Mouse (Mus musculus) small intestine, adult 2 months (tissue): Measurements from ENCODE around the gene Rimbp3. TPM values are rescaled to one million over a fixed set of nuclear protein-coding genes. Genes with fewer than 3 reads are reported as not detected.

Source experiments
- H3K27ac ChIP-seq: fragments of 200-500 bp; 2 replicates; pipeline ENCODE4 v1.5.1; 2012; ENCODE audit warnings: low read depth, low read length, control low read depth, inconsistent platforms; ENCODE audit not compliant: insufficient read depth
- H3K27me3 ChIP-seq: fragments of 200-500 bp; 2 replicates; pipeline ENCODE4 v1.6.1; 2012; ENCODE audit warnings: mild to moderate bottlenecking, moderate library complexity, low read length, inconsistent platforms; ENCODE audit not compliant: control insufficient read depth, insufficient read depth
- H3K36me3 ChIP-seq: fragments of 200-500 bp; 2 replicates; pipeline ENCODE4 v1.6.1; 2012; ENCODE audit warnings: mild to moderate bottlenecking, low read length, control low read depth, inconsistent platforms; ENCODE audit not compliant: control insufficient read depth, insufficient read depth
- H3K4me1 ChIP-seq: fragments of 200-500 bp; 2 replicates; pipeline ENCODE4 v1.6.1; 2012; ENCODE audit warnings: low read length, inconsistent platforms, mixed read lengths; ENCODE audit not compliant: control insufficient read depth, insufficient read depth, insufficient read length
- H3K4me3 ChIP-seq: fragments of 200-500 bp; 2 replicates; pipeline ENCODE4 v1.5.1; 2012; ENCODE audit warnings: low read depth, mild to moderate bottlenecking, control low read depth, inconsistent platforms, low read length, moderate library complexity
- CTCF ChIP-seq: fragments of 200-500 bp; IDR thresholded peaks from 2 replicates; pipeline ENCODE4 v1.5.1; 2012; ENCODE audit warnings: low read depth, mild to moderate bottlenecking, control low read depth, inconsistent platforms, low read length, moderate library complexity, mixed read lengths; ENCODE audit not compliant: insufficient replicate concordance, insufficient read length; ENCODE audit errors: extremely low read depth
- POLR2A ChIP-seq: fragments of 200-500 bp; IDR thresholded peaks from 2 replicates; pipeline ENCODE4 v1.6.1; 2012; ENCODE audit warnings: low read depth, mild to moderate bottlenecking, control low read depth, inconsistent platforms, low read length, moderate library complexity
- WGBS: fragments of 180-500 bp; shearing (Covaris S2); methylation state at CpG from one replicate; pipeline ENCODE4 v1.1.7; 2018; 5-methylcytosine and 5-hydroxymethylcytosine counted together
- polyA plus RNA-seq: library from polyadenylated mRNA; depleted of rRNA; stranded (reverse); fragments of >200 nt; gene quantifications from 2 replicates; pipeline ENCODE4 v1.2.3, GENCODE M21; 2012

The Rimbp3 gene
- polyA plus RNA-seq, 1 experiment, result 0.04 TPM

DNA sequence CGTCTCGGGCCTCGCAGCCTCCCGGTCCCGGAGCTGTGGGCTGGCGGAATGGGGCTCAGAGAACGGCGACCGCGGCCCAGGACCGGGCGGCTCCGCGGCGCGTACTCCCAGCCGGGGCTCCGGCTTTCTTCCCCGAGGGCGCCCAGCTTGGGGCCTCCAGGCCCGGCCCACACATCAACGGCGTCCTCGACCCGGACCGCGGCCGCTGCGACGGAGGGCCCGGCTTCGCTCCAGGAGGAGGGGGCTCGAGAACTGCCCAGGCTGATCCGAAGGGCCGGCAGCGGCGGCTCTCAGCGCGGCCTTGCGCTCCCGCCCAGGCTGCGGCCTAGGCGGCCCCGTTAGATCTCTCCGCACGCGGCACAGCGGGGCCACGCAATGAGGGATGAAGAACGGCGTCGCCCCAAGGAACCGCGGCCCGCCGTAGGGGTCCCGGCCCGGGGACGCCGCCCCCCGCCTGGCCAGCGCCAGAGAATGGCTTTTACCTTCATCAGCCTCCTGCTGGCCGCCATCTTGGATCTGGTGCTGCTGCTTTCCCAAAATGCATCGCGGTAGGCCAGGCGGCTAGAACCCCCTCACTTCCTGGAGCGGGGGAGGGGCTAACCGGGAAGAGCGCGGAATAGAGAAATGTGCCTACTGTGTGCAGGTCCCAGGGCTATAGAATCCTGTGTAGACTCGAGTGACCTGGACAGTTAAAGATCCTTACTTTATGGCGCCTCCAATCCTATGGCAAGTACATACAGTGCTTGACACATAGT is 7.3 kb upstream of the Rimbp3 start:
- 1% methylated on average over 72 of the region's 72 CpGs for WGBS
- peaks cover 2% of the 10 kb centered on the region; the same call in 1 of the 2 replicates for H3K36me3 ChIP-seq
- H3K27ac ChIP-seq, result peak overlapping the region; percentile 63
- peaks cover 2% of the 10 kb centered on the region for H3K4me1 ChIP-seq
- no peaks in the 10 kb centered on the region for H3K27me3 ChIP-seq
- H3K4me3 ChIP-seq, result peak overlapping the region; percentile 95
- TF ChIP-seq POLR2A, result peak; percentile 80
- no peak for TF ChIP-seq CTCF

DNA sequence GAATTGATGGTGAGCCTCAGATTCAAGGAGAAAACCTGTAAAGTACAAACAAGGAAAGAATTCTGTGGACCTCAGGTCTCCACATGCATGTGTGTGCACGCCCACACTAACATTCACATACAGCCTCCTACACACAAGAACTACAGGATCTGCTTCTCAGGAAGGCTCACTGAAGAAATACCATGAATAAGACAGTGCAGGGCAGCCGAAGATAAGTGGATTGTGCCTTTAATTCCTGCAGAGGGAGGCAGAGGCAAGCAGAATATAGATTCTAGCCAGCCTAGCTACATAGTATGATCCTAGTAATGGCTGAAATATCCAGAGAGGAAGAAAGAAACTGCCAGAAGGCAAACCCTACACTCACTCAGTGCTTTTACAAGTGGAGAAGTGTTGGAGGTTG is 6.4 kb upstream of the Rimbp3 start:
- H3K4me1 ChIP-seq, result peaks cover 2% of the 10 kb centered on the region
- no peaks in the 10 kb centered on the region for H3K27me3 ChIP-seq
- no peak overlapping the region for H3K27ac ChIP-seq
- H3K36me3 ChIP-seq, result peaks cover 2% of the 10 kb centered on the region; the same call in 1 of the 2 replicates
- no peak overlapping the region for H3K4me3 ChIP-seq
- TF ChIP-seq POLR2A (no peak), CTCF (no peak)
- 53% methylated on average over 2 of the region's 2 CpGs for WGBS

DNA sequence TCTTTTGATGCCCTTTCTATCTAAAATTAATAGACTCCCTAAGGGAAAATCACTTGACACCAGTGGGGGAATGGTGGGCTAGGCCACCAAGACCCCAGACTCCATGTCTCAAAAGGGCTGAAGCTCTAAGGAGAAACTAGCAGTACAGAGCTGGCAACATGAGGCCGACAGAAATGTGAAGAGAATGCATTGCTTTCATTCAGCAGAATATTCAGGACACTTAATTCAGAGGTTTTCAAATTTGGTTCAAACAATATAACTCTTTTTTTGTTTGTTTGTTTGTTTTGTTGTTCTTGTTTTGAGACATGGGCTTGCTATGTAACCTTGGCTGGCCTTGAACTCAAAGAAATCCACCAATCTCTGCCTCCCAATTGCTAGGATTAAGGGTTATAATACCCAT is 5.9 kb upstream of the Rimbp3 start, which contains the start of gene Ube2l3:
Gene Ube2l3, minus strand, starts transcription at position 101 of the 400 bp plus-strand sequence.
- TF ChIP-seq POLR2A (no peak), CTCF (no peak)

DNA sequence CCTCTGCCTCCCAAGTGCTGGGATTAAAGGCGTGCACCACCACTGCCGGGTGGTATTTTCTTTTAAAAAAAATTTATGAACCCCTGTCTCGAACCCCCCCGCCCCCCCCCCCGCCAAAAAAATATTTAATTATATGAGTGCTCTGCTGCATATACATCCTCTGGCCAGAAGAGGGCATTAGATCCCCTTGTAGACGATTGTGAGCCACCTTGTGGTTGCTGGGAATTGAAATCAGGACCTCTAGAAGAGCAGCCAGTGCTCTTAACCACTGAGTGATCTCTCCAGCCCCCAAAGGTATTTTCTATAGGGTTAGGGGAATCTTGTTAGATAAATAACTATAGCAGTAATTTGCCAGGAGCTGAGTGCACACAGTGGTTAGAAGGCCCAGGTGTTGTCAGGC is 3.4 kb upstream of the Rimbp3 start:
- no peaks in the 10 kb centered on the region for H3K36me3 ChIP-seq
- TF ChIP-seq CTCF, result peak; percentile 51; the same call in 1 of the 2 replicates
- TF ChIP-seq POLR2A, result no peak
- WGBS, result 2% methylated on average over 6 of the region's 6 CpGs
- peaks cover 4% of the 10 kb centered on the region; the same call in 1 of the 2 replicates for H3K4me1 ChIP-seq
- no peak overlapping the region for H3K27ac ChIP-seq
- H3K4me3 ChIP-seq, result no peak overlapping the region
- no peaks in the 10 kb centered on the region; the same call in 1 of the 2 replicates for H3K27me3 ChIP-seq

More for the DNA sequence above, 5.9 kb upstream of the Rimbp3 start, which contains the start of gene Ube2l3:
- peaks cover 2% of the 10 kb centered on the region; the same call in 1 of the 2 replicates for H3K36me3 ChIP-seq
- peaks cover 2% of the 10 kb centered on the region for H3K4me1 ChIP-seq
- no peaks in the 10 kb centered on the region for H3K27me3 ChIP-seq
- WGBS, result 95% methylated on average over 1 of the region's 1 CpGs
- peak within 1 kb of the TSS; percentile 95 for H3K4me3 ChIP-seq
- H3K27ac ChIP-seq, result no peak within 1 kb of the TSS

DNA sequence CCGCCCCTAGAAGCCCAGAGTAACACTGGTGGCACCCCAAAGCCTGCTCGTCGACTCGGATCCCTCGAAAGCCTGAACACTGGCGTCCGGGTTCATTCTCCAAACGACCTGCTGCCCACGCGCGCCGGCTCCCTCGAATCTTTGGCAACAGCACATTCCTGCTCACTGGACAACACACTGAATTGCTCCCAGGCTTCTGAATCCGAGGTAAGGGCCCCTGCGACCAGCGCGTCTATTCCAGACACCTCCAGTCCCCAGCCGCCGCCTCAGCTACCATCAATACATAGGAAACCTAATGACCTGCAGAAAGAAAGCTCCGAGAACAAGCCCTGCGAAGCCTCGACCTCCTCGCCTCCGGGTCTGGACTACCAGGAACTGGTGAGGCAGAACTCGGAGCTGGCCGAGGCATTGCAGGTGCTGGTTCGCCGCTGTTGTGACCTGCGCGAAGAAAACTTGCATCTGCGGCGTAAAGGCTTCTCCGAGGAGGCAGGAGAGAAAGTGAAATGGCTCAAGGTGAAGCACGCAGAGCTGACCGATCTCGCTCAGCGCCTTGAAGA is 1.1 kb downstream of the Rimbp3 start:
- H3K4me3 ChIP-seq, result peak overlapping the region; percentile 77
- H3K36me3 ChIP-seq, result no peaks in the 10 kb centered on the region
- WGBS, result under 1% methylated on average over 37 of the region's 37 CpGs
- peaks cover 8% of the 10 kb centered on the region for H3K4me1 ChIP-seq
- H3K27ac ChIP-seq, result no peak overlapping the region
- no peaks in the 10 kb centered on the region; the same call in 1 of the 2 replicates for H3K27me3 ChIP-seq
- TF ChIP-seq CTCF (no peak), POLR2A (no peak)

DNA sequence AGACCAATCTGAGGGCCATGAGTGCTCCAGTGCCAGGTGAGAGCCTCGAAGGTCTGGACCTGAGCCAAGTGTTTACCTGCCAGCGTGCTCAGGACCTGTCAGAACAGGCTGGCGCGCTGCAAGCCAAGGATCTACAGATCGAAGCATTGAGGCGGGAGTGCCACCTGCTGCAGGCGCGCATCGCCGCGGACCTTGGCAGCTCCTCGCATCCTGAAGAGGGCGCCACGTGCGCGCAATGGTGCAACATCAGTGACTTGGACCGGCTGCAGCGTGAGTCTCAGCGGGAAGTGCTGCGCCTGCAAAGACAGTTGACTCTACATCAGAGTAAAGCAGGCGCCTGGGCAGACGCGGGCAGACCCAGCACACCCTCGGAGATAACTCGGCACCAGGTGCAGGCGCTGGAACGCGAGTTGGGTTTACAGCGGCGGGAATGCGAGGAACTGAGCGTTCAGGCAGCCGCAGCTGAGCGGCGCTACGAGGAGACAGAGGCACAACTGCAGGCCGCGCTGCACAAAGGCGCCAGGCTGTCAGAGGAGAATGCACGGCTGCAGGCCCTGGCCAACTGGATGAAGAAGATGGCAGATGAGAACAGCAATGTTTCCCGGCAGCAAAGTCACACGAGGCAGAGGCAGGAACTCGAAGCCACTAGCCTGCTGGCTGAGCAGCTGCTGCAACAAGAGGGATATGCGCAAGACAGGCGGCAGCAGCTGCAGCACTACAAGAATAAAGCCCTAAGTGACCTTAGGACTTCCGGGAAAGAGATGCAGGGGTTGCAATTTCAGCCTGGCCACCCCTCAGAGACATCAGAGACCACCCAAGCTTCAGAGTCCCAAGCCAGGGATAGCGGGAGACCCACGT is 1.8 kb downstream of the Rimbp3 start:
- Histone ChIP-seq H3K36me3 (no peaks in the 10 kb centered on the region), H3K4me1 (peaks cover 8% of the 10 kb centered on the region), H3K27me3 (no peaks in the 10 kb centered on the region; the same call in 1 of the 2 replicates), H3K4me3 (peak overlapping the region; percentile 77), H3K27ac (no peak overlapping the region)
- TF ChIP-seq POLR2A, result no peak
- peak; percentile 81 for TF ChIP-seq CTCF
- WGBS, result 8% methylated on average over 48 of the region's 48 CpGs
